Mouse (Mus musculus): ENCODE results near the gene Chil3. TPM values are rescaled to one million over a fixed set of nuclear protein-coding genes. Genes with fewer than 3 reads are reported as not detected.
"Not testable (repeated sequence)": the region's sequence is repeated elsewhere in the genome, so short reads cannot be mapped to it uniquely, and the experiment has no call there.

Chil3 gene
- total RNA-seq (2021): not detected

GRCm38 (mm10) chr3:106167464-106167863 is at the start of gene Chil3:
Gene Chil3, minus strand, starts transcription at chr3:106167564.
- DNase-seq (ENCODE audit: extremely low spot score in 1 of 2, low spot score in 2 of 2): no peak
- intact Hi-C loops (cut with DNase I): no loop called here

GRCm38 (mm10) chr3:106198030-106198429 is 30.7 kb upstream of the Chil3 start:
- intact Hi-C loops (cut with DNase I); DNase-seq (ENCODE audit: extremely low spot score in 1 of 2, low spot score in 2 of 2): not testable (repeated sequence)

GRCm38 (mm10) chr3:106197246-106197645 is 29.9 kb upstream of the Chil3 start:
- DNase-seq (ENCODE audit: extremely low spot score in 1 of 2, low spot score in 2 of 2); intact Hi-C loops (cut with DNase I): not testable (repeated sequence)

- intact Hi-C loops (cut with DNase I): no loop called here
- no peak for DNase-seq (ENCODE audit: extremely low spot score in 1 of 2, low spot score in 2 of 2)
These were observed 28.9 kb upstream of the Chil3 start for GRCm38 (mm10) chr3:106196276-106196675.

- DNase-seq (ENCODE audit: extremely low spot score in 1 of 2, low spot score in 2 of 2): no peak
- intact Hi-C loops (cut with DNase I): no loop called here
These were observed 28.1 kb upstream of the Chil3 start for GRCm38 (mm10) chr3:106195486-106195885.

- DNase-seq (ENCODE audit: extremely low spot score in 1 of 2, low spot score in 2 of 2): no peak
- intact Hi-C loops (cut with DNase I): no loop called here
These were observed 20.6 kb upstream of the Chil3 start for GRCm38 (mm10) chr3:106187991-106188390.

GRCm38 (mm10) chr3:106177509-106178189 is 10.3 kb upstream of the Chil3 start:
- no peak for DNase-seq (ENCODE audit: extremely low spot score in 1 of 2, low spot score in 2 of 2)
- intact Hi-C loops (cut with DNase I): no loop called here

GRCm38 (mm10) chr3:106174971-106175370 is 7.6 kb upstream of the Chil3 start:
- intact Hi-C loops (cut with DNase I); DNase-seq (ENCODE audit: extremely low spot score in 1 of 2, low spot score in 2 of 2): not testable (repeated sequence)

- intact Hi-C loops (cut with DNase I); DNase-seq (ENCODE audit: extremely low spot score in 1 of 2, low spot score in 2 of 2): not testable (repeated sequence)
These were observed 5.1 kb upstream of the Chil3 start for GRCm38 (mm10) chr3:106172506-106172905.

GRCm38 (mm10) chr3:106171135-106171731 is 3.9 kb upstream of the Chil3 start:
- intact Hi-C loops (cut with DNase I): no loop called here
- no peak for DNase-seq (ENCODE audit: extremely low spot score in 1 of 2, low spot score in 2 of 2)

- DNase-seq (ENCODE audit: extremely low spot score in 1 of 2, low spot score in 2 of 2): no peak
- intact Hi-C loops (cut with DNase I): no loop called here
These were observed 3.2 kb upstream of the Chil3 start for GRCm38 (mm10) chr3:106170522-106171053.

- no peak for DNase-seq (ENCODE audit: extremely low spot score in 1 of 2, low spot score in 2 of 2)
- intact Hi-C loops (cut with DNase I): no loop called here
These were observed 13.0 kb downstream of the Chil3 start for GRCm38 (mm10) chr3:106154413-106154812.

GRCm38 (mm10) chr3:106144081-106144480 is 23.3 kb downstream of the Chil3 start:
- intact Hi-C loops (cut with DNase I): no loop called here
- DNase-seq (ENCODE audit: extremely low spot score in 1 of 2, low spot score in 2 of 2): no peak

- intact Hi-C loops (cut with DNase I): no loop called here
- peak; percentile 52 to 76 for DNase-seq (ENCODE audit: extremely low spot score in 1 of 2, low spot score in 2 of 2)
These were observed 35.7 kb downstream of the Chil3 start for GRCm38 (mm10) chr3:106131690-106132089.

GRCm38 (mm10) chr3:106128807-106129493 is 38.4 kb downstream of the Chil3 start:
- no peak for DNase-seq (ENCODE audit: extremely low spot score in 1 of 2, low spot score in 2 of 2)
- intact Hi-C loops (cut with DNase I): no loop called here

- intact Hi-C loops (cut with DNase I): no loop called here
- no peak for DNase-seq (ENCODE audit: extremely low spot score in 1 of 2, low spot score in 2 of 2)
These were observed 40.4 kb downstream of the Chil3 start for GRCm38 (mm10) chr3:106126999-106127398.

- intact Hi-C loops (cut with DNase I): no loop called here
- no peak for DNase-seq (ENCODE audit: extremely low spot score in 1 of 2, low spot score in 2 of 2)
These were observed 54.4 kb downstream of the Chil3 start, which contains the start of gene Chia1 for GRCm38 (mm10) chr3:106112929-106113328. Gene Chia1, plus strand, starts transcription at chr3:106113229.
